Mouse (Mus musculus): Measurements from ENCODE around the gene Dysf. TPM values are rescaled to one million over a fixed set of nuclear protein-coding genes. Genes with fewer than 3 reads are reported as not detected.
"Not testable (repeated sequence)": the region's sequence is repeated elsewhere in the genome, so short reads cannot be mapped to it uniquely, and the experiment has no call there.

The Dysf gene
- polyA plus RNA-seq, 1 experiment from 2014 or later: 2.4 TPM

DNA sequence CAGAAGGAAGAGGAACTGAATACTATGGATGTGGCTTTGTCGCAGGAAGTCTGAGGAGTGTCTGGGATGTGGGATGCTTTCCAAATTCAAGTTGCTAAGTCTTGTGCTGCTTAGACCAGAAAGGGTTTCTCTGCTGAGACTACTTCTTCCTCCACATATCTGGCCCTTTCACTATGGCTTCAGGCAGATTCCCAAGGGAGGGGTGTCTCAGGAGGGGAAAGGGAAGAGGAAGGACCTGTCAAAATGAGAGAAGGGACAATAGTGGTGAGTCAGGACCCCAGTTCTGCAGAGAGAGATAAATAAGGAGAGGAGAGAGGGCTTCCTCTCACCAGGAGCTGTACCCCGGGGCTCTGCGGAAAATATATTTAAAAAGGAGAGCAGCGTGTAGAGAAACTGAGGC lies 11.6 kb downstream of the Dysf start:
- no peak for ATAC-seq (ENCODE audit: low FRiP score)
- Histone ChIP-seq H3K9ac (no peak overlapping the region), H3K4me2 (0 out of 2 replicates have a peak overlapping the region, but pooled peaks have one; percentile 8), H3K36me3 (no peaks in the 10 kb centered on the region), H3K27me3 (peaks cover 27% of the 10 kb centered on the region), H3K9me3 (no peaks in the 10 kb centered on the region), H3K4me3 (no peak overlapping the region), H3K27ac (no peak overlapping the region), H3K4me1 (replicated peaks) (peaks cover 10% of the 10 kb centered on the region)
- 65% methylated on average over 4 of the region's 4 CpGs for WGBS

DNA sequence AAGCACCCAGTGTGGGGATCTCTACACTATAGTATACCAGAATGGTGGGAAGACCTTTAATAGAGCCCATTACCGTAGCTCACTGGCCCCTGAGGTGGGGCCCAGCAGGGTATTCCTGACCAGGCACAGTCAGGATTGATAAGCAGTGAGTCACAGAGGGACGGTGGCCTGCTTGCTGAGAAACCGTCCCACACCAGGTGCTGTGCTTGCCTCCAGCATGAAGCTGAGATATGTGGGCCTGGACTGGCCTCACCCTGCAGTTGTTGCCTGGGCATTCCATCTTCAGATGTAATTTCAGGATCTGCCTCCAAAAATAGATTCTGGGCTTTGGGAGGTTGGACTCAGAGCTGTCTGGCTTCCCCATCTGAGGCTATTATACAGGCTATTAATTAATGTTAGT lies 13.6 kb downstream of the Dysf start:
- 90% methylated on average over 3 of the region's 3 CpGs for WGBS
- Histone ChIP-seq H3K4me2 (no peak overlapping the region), H3K27me3 (peaks cover 27% of the 10 kb centered on the region), H3K36me3 (no peaks in the 10 kb centered on the region), H3K9ac (no peak overlapping the region), H3K9me3 (no peaks in the 10 kb centered on the region), H3K27ac (no peak overlapping the region), H3K4me3 (no peak overlapping the region), H3K4me1 (replicated peaks) (peaks cover 10% of the 10 kb centered on the region)
- no peak for ATAC-seq (ENCODE audit: low FRiP score)

DNA sequence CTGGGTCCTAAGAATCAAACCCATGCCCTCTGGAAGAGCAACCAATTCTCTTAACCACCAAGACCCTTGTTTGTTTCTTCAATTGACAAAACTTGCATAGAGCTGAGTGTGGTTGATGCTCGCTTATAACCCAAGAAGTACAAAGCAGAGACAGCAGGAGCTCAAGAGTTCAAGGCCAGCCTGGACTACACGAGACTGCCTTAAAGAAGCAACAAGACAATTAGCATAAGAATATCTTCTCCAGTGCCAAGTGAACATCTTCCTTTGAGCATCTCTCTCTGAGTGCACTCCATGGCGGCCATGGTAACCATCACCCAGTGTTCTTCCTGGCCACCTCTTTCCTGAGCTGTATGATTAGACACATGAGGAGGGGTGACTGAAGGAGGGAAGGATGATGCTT lies 17.2 kb downstream of the Dysf start:
- ATAC-seq (ENCODE audit: low FRiP score): no peak
- Histone ChIP-seq H3K27me3 (no peaks in the 10 kb centered on the region), H3K27ac (no peak overlapping the region), H3K36me3 (no peaks in the 10 kb centered on the region), H3K4me1 (replicated peaks) (no peaks in the 10 kb centered on the region), H3K4me3 (no peak overlapping the region), H3K9me3 (no peaks in the 10 kb centered on the region), H3K9ac (no peak overlapping the region), H3K4me2 (no peak overlapping the region)
- 77% methylated on average over 3 of the region's 3 CpGs for WGBS

DNA sequence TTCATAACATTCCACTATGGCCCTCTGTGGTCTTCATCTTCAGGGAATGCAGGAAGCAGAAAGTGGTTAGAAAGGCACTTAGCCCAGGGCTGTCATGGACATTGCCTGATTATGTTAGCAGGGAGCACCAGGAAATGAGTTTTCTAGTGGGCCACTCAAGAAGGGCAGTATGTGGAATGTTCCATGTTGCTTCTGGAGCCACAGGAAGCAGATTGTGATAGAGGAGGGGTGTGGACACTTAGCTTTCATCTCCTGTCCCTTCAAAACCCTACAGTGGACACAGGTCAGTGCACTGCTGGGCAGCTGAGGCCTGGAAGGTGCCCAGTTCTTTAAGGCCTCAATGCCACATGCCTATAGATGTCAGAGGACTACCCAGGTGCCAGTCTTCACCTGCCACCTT lies 20.4 kb downstream of the Dysf start:
- Histone ChIP-seq H3K4me2 (no peak overlapping the region), H3K4me1 (replicated peaks) (no peaks in the 10 kb centered on the region), H3K36me3 (no peaks in the 10 kb centered on the region), H3K27me3 (no peaks in the 10 kb centered on the region), H3K9ac (no peak overlapping the region), H3K9me3 (no peaks in the 10 kb centered on the region), H3K4me3 (no peak overlapping the region), H3K27ac (no peak overlapping the region)
- no peak for ATAC-seq (ENCODE audit: low FRiP score)

DNA sequence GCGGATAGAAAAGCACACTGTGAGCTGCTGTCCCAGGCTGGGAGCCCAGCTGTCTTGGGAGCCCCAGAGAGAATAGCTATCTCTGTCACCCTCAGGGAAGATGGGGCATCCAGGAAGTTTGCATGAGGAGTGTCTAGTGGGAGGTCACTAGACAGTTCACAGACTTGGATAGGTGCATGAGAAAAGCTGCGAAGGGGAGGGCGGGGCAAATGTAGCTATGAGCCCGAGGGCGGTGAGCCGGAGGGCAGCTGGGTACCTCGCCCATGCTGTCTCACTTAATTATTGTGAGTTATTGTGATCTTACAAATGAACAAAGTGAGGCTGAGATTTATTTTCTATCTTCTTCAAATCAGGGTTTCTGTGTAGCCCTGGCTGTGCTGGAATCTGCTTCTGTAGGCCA lies 21.4 kb downstream of the Dysf start:
- Histone ChIP-seq H3K27me3 (no peaks in the 10 kb centered on the region), H3K36me3 (no peaks in the 10 kb centered on the region), H3K4me2 (no peak overlapping the region), H3K27ac (no peak overlapping the region), H3K9me3 (no peaks in the 10 kb centered on the region), H3K4me1 (replicated peaks) (no peaks in the 10 kb centered on the region), H3K4me3 (no peak overlapping the region), H3K9ac (no peak overlapping the region)
- 91% methylated on average over 7 of the region's 7 CpGs for WGBS
- no peak for ATAC-seq (ENCODE audit: low FRiP score)

DNA sequence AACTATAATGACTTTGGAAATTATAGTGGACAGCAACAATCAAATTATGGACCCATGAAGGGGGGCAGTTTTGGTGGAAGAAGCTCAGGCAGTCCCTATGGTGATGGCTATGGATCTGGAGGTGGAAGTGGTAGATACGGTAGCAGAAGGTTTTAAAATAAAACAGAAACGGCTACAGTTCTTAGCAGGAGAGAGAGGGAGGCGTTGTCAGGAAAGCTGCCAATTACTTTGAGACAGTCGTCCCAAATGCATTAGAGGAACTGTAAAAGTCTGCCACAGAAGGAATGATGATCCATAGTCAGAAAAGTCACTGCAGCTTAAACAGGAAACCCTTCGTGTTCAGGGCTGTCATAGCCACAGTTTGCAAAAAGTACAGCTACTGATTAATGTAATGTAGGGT lies 24.1 kb downstream of the Dysf start:
- H3K9me3 ChIP-seq; H3K4me3 ChIP-seq; ATAC-seq (ENCODE audit: low FRiP score); H3K27me3 ChIP-seq; H3K4me2 ChIP-seq; H3K27ac ChIP-seq; H3K4me1 ChIP-seq (replicated peaks); H3K9ac ChIP-seq; H3K36me3 ChIP-seq: not testable (repeated sequence)
- 84% methylated on average over 5 of the region's 5 CpGs for WGBS

DNA sequence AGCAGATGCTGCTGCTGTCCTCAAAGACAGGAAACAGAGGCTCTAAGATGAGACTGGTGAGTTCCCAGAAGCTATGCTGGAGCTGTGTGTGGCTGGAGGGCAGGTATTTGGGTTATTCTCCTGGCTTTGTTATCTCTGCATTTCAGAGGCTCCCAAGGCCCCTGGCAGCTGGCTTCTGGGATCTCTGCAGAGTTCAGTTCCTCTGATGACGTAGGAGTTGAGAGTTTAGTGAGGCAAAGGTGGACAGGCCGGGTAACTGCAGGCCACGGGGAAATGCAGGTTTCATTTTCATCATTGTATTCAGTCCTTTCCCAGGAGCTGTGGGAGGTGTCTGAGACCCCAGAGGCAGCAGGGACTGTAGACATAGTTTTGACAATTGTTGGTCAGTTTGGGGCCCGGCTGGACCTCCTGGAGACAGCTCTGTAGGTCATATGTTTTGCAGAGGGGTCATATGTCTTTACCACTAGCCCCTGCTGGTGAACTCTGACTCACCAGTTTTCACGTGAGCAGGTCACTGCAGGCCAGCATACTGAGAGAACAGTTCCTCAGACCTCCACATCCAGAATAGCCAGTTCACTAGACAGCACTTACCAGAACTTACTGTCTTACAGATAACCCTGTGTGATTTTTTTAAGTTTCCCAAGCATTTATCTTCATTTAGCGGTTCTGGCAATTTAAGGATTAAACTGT lies 35.0 kb downstream of the Dysf start:
- no peaks in the 10 kb centered on the region for H3K27me3 ChIP-seq
- H3K27ac ChIP-seq: no peak overlapping the region
- H3K4me1 ChIP-seq (replicated peaks): no peaks in the 10 kb centered on the region
- no peaks in the 10 kb centered on the region for H3K9me3 ChIP-seq
- H3K36me3 ChIP-seq: no peaks in the 10 kb centered on the region
- H3K4me3 ChIP-seq: no peak overlapping the region
- 76% methylated on average over 6 of the region's 6 CpGs for WGBS
- no peak overlapping the region for H3K9ac ChIP-seq
- no peak overlapping the region for H3K4me2 ChIP-seq
- ATAC-seq (ENCODE audit: low FRiP score): no peak

DNA sequence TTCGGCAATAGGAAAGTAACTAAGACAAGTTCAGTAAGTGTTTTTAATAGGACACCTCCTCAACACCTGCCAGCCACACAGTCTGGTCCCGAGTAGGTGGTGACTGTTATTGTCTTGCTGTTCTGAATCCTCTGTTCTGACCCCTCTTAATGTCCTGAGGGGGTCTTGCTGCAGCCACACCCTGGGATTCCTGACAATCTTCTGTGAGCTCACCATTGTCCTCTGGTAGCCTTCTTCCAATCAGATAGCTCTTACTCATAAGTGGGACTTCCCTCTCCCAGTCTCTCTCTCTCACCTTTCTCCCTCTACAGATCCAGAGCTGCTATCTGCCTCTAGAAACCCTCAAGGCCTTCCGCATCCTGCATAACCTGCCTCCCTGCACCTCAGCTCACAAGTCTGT lies 36.3 kb downstream of the Dysf start:
- H3K27me3 ChIP-seq: no peaks in the 10 kb centered on the region
- no peak for ATAC-seq (ENCODE audit: low FRiP score)
- H3K4me1 ChIP-seq (replicated peaks): no peaks in the 10 kb centered on the region
- no peak overlapping the region for H3K27ac ChIP-seq
- no peak overlapping the region for H3K4me2 ChIP-seq
- H3K9me3 ChIP-seq: no peaks in the 10 kb centered on the region
- H3K9ac ChIP-seq: no peak overlapping the region
- no peak overlapping the region for H3K4me3 ChIP-seq
- H3K36me3 ChIP-seq: no peaks in the 10 kb centered on the region
- 87% methylated on average over 3 of the region's 3 CpGs for WGBS

DNA sequence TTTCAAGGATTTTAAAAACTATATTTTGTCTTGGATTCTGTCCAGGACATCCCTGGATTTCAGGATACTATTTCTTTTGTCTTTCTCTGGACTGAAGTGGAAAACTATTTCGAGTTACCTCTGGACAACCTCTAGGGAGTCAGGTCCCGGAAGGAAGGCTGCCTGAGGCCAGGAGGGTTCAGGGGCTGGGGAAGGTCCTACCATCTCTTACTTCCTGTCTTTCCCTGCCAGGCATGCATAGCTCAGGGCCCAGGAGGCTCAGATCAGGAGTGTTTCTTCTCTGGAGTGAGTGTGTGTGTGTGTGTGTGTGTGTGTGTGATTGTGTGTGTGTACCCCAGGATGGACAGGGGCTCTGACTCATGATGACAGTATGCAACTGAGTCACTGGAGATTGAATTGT lies 40.5 kb downstream of the Dysf start:
- no peaks in the 10 kb centered on the region for H3K4me1 ChIP-seq (replicated peaks)

DNA sequence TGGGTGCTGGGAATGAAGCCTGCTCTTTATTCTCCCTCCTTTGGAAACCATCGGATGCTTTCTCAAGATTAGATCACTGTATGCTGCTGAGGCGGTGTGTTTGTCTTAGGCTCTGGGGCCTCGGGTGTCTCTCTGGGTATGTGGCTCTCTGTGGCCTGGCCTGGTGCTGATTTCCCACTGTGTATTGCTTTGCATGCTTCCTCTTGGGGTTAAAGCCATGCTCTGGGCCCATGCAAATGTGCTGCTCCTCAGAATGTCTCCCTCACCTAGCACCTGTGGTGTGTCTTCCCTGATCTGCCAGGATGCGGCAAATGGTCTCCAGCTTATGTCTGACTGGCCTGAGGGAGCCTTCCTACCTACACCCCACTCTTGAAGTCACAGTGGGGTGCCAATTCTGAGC lies 41.8 kb downstream of the Dysf start:
- H3K9ac ChIP-seq: no peak overlapping the region
- ATAC-seq (ENCODE audit: low FRiP score): no peak

More for the DNA sequence above, 40.5 kb downstream of the Dysf start:
- Histone ChIP-seq H3K36me3 (no peaks in the 10 kb centered on the region), H3K9me3 (no peaks in the 10 kb centered on the region), H3K4me2 (no peak overlapping the region), H3K27ac (no peak overlapping the region), H3K9ac (no peak overlapping the region), H3K4me3 (no peak overlapping the region), H3K27me3 (no peaks in the 10 kb centered on the region)
- ATAC-seq (ENCODE audit: low FRiP score): no peak
- 74% methylated on average over 2 of the region's 2 CpGs for WGBS

DNA sequence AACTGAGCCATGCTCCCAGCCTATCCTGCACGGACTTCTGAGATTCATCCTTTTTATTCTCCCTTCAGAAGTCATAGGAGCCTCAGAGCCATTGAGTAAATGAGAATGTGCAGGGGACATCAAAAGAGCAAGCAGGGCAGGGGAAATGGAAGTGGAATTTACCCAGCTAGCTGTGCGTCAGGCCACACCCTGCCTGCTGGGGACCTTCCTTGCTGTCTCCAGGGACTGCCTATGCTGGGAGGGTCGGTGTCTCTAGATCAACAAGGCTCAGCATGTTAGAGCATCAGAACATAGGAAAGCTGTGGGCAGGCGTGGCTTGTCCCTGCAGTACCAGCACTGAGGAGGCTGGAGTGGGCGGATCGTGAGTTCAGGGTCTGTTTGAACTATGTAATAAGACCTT lies 42.6 kb downstream of the Dysf start:
- Histone ChIP-seq H3K4me2 (no peak overlapping the region), H3K9me3 (no peaks in the 10 kb centered on the region), H3K27me3 (no peaks in the 10 kb centered on the region), H3K4me1 (replicated peaks) (no peaks in the 10 kb centered on the region), H3K4me3 (no peak overlapping the region), H3K36me3 (no peaks in the 10 kb centered on the region), H3K27ac (no peak overlapping the region), H3K9ac (no peak overlapping the region)
- WGBS: 59% methylated on average over 6 of the region's 6 CpGs
- no peak for ATAC-seq (ENCODE audit: low FRiP score)

More for the DNA sequence above, 41.8 kb downstream of the Dysf start:
- Histone ChIP-seq H3K4me2 (no peak overlapping the region), H3K9me3 (no peaks in the 10 kb centered on the region), H3K4me3 (no peak overlapping the region), H3K4me1 (replicated peaks) (no peaks in the 10 kb centered on the region), H3K27me3 (no peaks in the 10 kb centered on the region), H3K36me3 (no peaks in the 10 kb centered on the region), H3K27ac (no peak overlapping the region)
- 85% methylated on average over 4 of the region's 4 CpGs for WGBS

DNA sequence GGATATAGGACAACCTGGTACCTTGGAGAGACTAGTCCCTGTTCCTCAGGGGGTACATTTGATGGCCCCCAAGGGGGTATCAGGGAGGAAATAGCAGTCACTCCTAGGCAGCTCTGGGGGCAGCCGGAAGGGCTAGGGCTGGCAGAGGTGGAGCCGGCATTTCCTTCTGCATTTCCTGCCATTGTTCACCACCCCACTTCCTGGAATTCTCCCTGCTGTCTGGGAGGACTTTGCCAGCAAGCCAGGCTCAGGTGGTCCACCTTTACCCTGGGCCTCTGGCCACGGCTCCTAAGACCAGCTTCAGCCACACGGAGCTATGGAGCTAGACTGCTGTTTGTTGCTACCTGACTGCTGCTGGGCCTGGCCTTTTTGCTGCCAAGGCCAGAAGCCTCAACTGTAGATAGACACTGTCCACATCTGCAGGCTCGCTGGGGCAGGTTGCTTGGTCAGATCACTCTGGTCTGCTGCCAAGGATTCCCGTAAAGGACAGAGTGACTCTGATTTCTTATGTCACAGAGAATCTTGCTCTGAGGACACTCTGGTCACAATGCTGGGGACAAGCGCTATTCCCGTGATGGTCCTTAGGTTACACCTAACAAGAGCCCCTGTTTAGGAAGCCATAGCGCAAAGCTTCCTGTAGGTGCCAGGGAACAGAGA lies 45.6 kb downstream of the Dysf start:
- Histone ChIP-seq H3K4me2 (no peak overlapping the region), H3K9me3 (no peaks in the 10 kb centered on the region), H3K9ac (no peak overlapping the region), H3K4me3 (no peak overlapping the region), H3K27me3 (no peaks in the 10 kb centered on the region), H3K36me3 (no peaks in the 10 kb centered on the region), H3K27ac (peak overlapping the region; percentile 48; the same call in 1 of the 2 replicates), H3K4me1 (replicated peaks) (no peaks in the 10 kb centered on the region)
- WGBS: 81% methylated on average over 9 of the region's 9 CpGs
- no peak for ATAC-seq (ENCODE audit: low FRiP score)

DNA sequence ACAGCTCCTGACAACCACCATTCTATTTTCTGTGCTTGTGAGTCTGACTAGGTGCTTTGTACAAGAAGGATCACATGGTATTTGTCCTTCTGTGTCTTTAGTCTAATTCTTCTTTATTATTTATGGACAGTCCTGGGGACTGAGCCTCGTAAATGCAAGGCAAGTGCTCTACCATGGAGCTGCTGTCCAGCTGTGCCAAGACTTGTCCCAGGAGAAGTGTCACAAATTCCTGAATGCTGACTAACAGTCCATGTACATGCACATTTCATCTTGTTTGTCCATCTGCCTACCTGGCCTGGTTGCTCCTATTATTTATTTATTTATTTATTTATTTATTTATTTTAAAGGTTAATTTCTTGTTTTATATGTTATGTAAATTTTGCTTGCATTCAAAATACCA lies 47.2 kb downstream of the Dysf start:
- 69% methylated on average over 1 of the region's 1 CpGs for WGBS
- H3K27ac ChIP-seq: no peak overlapping the region
- no peak overlapping the region for H3K9ac ChIP-seq
- no peak for ATAC-seq (ENCODE audit: low FRiP score)
- H3K4me1 ChIP-seq (replicated peaks): no peaks in the 10 kb centered on the region
- no peak overlapping the region for H3K4me2 ChIP-seq
- no peaks in the 10 kb centered on the region for H3K27me3 ChIP-seq
- H3K36me3 ChIP-seq: no peaks in the 10 kb centered on the region
- no peak overlapping the region for H3K4me3 ChIP-seq
- no peaks in the 10 kb centered on the region for H3K9me3 ChIP-seq

Measured in hindbrain, embryonic 13.5 days (tissue).